Mouse (Mus musculus): ENCODE data around the gene Scyl1.

DNA sequence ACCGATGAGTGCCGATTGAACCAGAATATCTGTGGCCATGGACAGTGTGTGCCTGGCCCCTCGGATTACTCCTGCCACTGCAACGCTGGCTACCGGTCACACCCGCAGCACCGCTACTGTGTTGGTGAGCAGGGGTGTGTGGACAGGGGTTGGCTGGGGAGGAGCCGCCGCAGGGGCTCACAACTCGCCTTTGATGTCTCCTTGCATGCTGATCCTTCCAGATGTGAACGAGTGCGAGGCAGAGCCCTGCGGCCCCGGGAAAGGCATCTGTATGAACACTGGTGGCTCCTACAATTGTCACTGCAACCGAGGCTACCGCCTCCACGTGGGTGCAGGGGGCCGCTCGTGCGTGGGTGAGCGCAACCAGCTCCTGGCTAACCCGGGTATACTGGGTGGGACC is 20.3 kb downstream of the Scyl1 start:
- TF ChIP-seq POLR2A (IDR thresholded peaks at IDR 0.05; ENCODE audit: extremely low read depth, insufficient read depth, low read length), result no peak
- no peak for TF ChIP-seq CTCF (IDR thresholded peaks at IDR 0.05; ENCODE audit: low read depth, low read length)
